Mouse (Mus musculus): ENCODE data around the gene Tcap. TPM values are rescaled to one million over a fixed set of nuclear protein-coding genes. Genes with fewer than 3 reads are reported as not detected.

Gene Tcap
- not detected in 2 replicates for polyA plus RNA-seq (2012)

- TF ChIP-seq GATA1 (IDR thresholded peaks at IDR 0.05; ENCODE audit: low read length), result no peak
- no peak for TF ChIP-seq TAL1 (IDR thresholded peaks at IDR 0.05; ENCODE audit: low read length)
- H3K27me3 ChIP-seq (ENCODE audit: control insufficient read depth), result peaks cover 53% of the 10 kb centered on the region
These were observed at the start of gene Tcap for GRCm38 (mm10) chr11:98383261-98384030. TSS of gene Tcap (plus strand) at chr11:98383811.

GRCm38 (mm10) chr11:98333981-98334741, 49.5 kb upstream of the Tcap start:
- Histone ChIP-seq H3K27me3 (ENCODE audit: control insufficient read depth) (peaks cover 100% of the 10 kb centered on the region), H3K36me3 (ENCODE audit: control insufficient read depth) (no peaks in the 10 kb centered on the region), H3K4me1 (ENCODE audit: control insufficient read depth) (peaks cover 4% of the 10 kb centered on the region; the same call in 1 of the 2 replicates), H3K4me3 (replicated peaks) (no peak overlapping the region), H3K9me3 (ENCODE audit: control insufficient read depth, low read length) (no peaks in the 10 kb centered on the region)
- TF ChIP-seq GATA1 (IDR thresholded peaks at IDR 0.05; ENCODE audit: low read length) (no peak), TAL1 (IDR thresholded peaks at IDR 0.05; ENCODE audit: low read length) (no peak)

More at GRCm38 (mm10) chr11:98383261-98384030, at the start of gene Tcap:
- Histone ChIP-seq H3K9me3 (ENCODE audit: control insufficient read depth, low read length) (no peaks in the 10 kb centered on the region), H3K36me3 (ENCODE audit: control insufficient read depth) (peaks cover 24% of the 10 kb centered on the region), H3K4me1 (ENCODE audit: control insufficient read depth) (no peaks in the 10 kb centered on the region; the same call in none of the 2 replicates), H3K4me3 (replicated peaks) (no peak within 1 kb of the TSS)

GRCm38 (mm10) chr11:98335250-98335649, 48.4 kb upstream of the Tcap start:
- Histone ChIP-seq H3K27me3 (ENCODE audit: control insufficient read depth) (peaks cover 100% of the 10 kb centered on the region), H3K4me3 (replicated peaks) (no peak overlapping the region), H3K36me3 (ENCODE audit: control insufficient read depth) (no peaks in the 10 kb centered on the region), H3K9me3 (ENCODE audit: control insufficient read depth, low read length) (no peaks in the 10 kb centered on the region), H3K4me1 (ENCODE audit: control insufficient read depth) (peaks cover 4% of the 10 kb centered on the region; the same call in 1 of the 2 replicates)
- TF ChIP-seq GATA1 (IDR thresholded peaks at IDR 0.05; ENCODE audit: low read length), result no peak
- no peak for TF ChIP-seq TAL1 (IDR thresholded peaks at IDR 0.05; ENCODE audit: low read length)

GRCm38 (mm10) chr11:98336245-98337107, 47.1 kb upstream of the Tcap start:
- Histone ChIP-seq H3K36me3 (ENCODE audit: control insufficient read depth) (no peaks in the 10 kb centered on the region), H3K27me3 (ENCODE audit: control insufficient read depth) (peaks cover 98% of the 10 kb centered on the region), H3K4me1 (ENCODE audit: control insufficient read depth) (peaks cover 4% of the 10 kb centered on the region; the same call in 1 of the 2 replicates), H3K4me3 (replicated peaks) (no peak overlapping the region), H3K9me3 (ENCODE audit: control insufficient read depth, low read length) (no peaks in the 10 kb centered on the region)
- TF ChIP-seq TAL1 (IDR thresholded peaks at IDR 0.05; ENCODE audit: low read length) (no peak), GATA1 (IDR thresholded peaks at IDR 0.05; ENCODE audit: low read length) (no peak)

GRCm38 (mm10) chr11:98338507-98338961, 45.1 kb upstream of the Tcap start:
- Histone ChIP-seq H3K27me3 (ENCODE audit: control insufficient read depth) (peaks cover 93% of the 10 kb centered on the region), H3K9me3 (ENCODE audit: control insufficient read depth, low read length) (no peaks in the 10 kb centered on the region), H3K4me3 (replicated peaks) (no peak overlapping the region), H3K4me1 (ENCODE audit: control insufficient read depth) (peaks cover 11% of the 10 kb centered on the region), H3K36me3 (ENCODE audit: control insufficient read depth) (no peaks in the 10 kb centered on the region)
- TF ChIP-seq TAL1 (IDR thresholded peaks at IDR 0.05; ENCODE audit: low read length) (no peak), GATA1 (IDR thresholded peaks at IDR 0.05; ENCODE audit: low read length) (no peak)

GRCm38 (mm10) chr11:98339071-98339501, 44.5 kb upstream of the Tcap start:
- H3K27me3 ChIP-seq (ENCODE audit: control insufficient read depth), result peaks cover 91% of the 10 kb centered on the region
- no peak overlapping the region for H3K4me3 ChIP-seq (replicated peaks)

GRCm38 (mm10) chr11:98339679-98340287, 43.8 kb upstream of the Tcap start:
- peaks cover 88% of the 10 kb centered on the region for H3K27me3 ChIP-seq (ENCODE audit: control insufficient read depth)
- TF ChIP-seq GATA1 (IDR thresholded peaks at IDR 0.05; ENCODE audit: low read length) (no peak), TAL1 (IDR thresholded peaks at IDR 0.05; ENCODE audit: low read length) (no peak)
- no peaks in the 10 kb centered on the region for H3K9me3 ChIP-seq (ENCODE audit: control insufficient read depth, low read length)
- H3K36me3 ChIP-seq (ENCODE audit: control insufficient read depth), result no peaks in the 10 kb centered on the region
- H3K4me3 ChIP-seq (replicated peaks), result no peak overlapping the region
- peaks cover 11% of the 10 kb centered on the region for H3K4me1 ChIP-seq (ENCODE audit: control insufficient read depth)

More at GRCm38 (mm10) chr11:98339071-98339501, 44.5 kb upstream of the Tcap start:
- Histone ChIP-seq H3K36me3 (ENCODE audit: control insufficient read depth) (no peaks in the 10 kb centered on the region), H3K9me3 (ENCODE audit: control insufficient read depth, low read length) (no peaks in the 10 kb centered on the region), H3K4me1 (ENCODE audit: control insufficient read depth) (peaks cover 11% of the 10 kb centered on the region)
- TF ChIP-seq GATA1 (IDR thresholded peaks at IDR 0.05; ENCODE audit: low read length) (no peak), TAL1 (IDR thresholded peaks at IDR 0.05; ENCODE audit: low read length) (no peak)

- Histone ChIP-seq H3K4me1 (ENCODE audit: control insufficient read depth) (peaks cover 8% of the 10 kb centered on the region), H3K4me3 (replicated peaks) (no peak overlapping the region), H3K36me3 (ENCODE audit: control insufficient read depth) (no peaks in the 10 kb centered on the region), H3K27me3 (ENCODE audit: control insufficient read depth) (peaks cover 88% of the 10 kb centered on the region), H3K9me3 (ENCODE audit: control insufficient read depth, low read length) (no peaks in the 10 kb centered on the region)
- TF ChIP-seq GATA1 (IDR thresholded peaks at IDR 0.05; ENCODE audit: low read length) (no peak), TAL1 (IDR thresholded peaks at IDR 0.05; ENCODE audit: low read length) (no peak)
These were observed 43.0 kb upstream of the Tcap start for GRCm38 (mm10) chr11:98340597-98340996.
